Mouse (Mus musculus): ENCODE measurements around the gene Slc17a2. TPM values are rescaled to one million over a fixed set of nuclear protein-coding genes. Genes with fewer than 3 reads are reported as not detected.

Slc17a2 gene
- polyA plus RNA-seq, 1 experiment from 2014 or later: not detected

Other genes with a start within 250 kb of the Slc17a2 start
- 11.1 and 12.8 TPM in 2 replicates for gene Hist1h3e, start 244.6 kb upstream of the Slc17a2 start, polyA plus RNA-seq (2016; fragmentation: Nextera tagmentation; extraction: Ambion mirVana)
- gene Hist1h2ae, start 235.8 kb upstream of the Slc17a2 start, polyA plus RNA-seq (2016; fragmentation: Nextera tagmentation; extraction: Ambion mirVana): 153 and 213 TPM in 2 replicates
- 16.5 and 25.4 TPM in 2 replicates for gene Hist1h2bg, start 235.6 kb upstream of the Slc17a2 start, polyA plus RNA-seq (2016; fragmentation: Nextera tagmentation; extraction: Ambion mirVana)
- 12.5 and 21.2 TPM in 2 replicates for gene Hist1h2bf, start 232.8 kb upstream of the Slc17a2 start, polyA plus RNA-seq (2016; fragmentation: Nextera tagmentation; extraction: Ambion mirVana)
- gene Hist1h2ad, start 232.6 kb upstream of the Slc17a2 start, polyA plus RNA-seq (2016; fragmentation: Nextera tagmentation; extraction: Ambion mirVana): 1.9 and 2.7 TPM in 2 replicates
- gene Hist1h3d, start 231.2 kb upstream of the Slc17a2 start, polyA plus RNA-seq (2016; fragmentation: Nextera tagmentation; extraction: Ambion mirVana): 9.5 and 11.3 TPM in 2 replicates
- gene Hist1h4d, start 225.4 kb upstream of the Slc17a2 start, polyA plus RNA-seq (2016; fragmentation: Nextera tagmentation; extraction: Ambion mirVana): 139 and 158 TPM in 2 replicates
- 2.2 and 3.7 TPM in 2 replicates for gene Hist1h2be, start 185.9 kb upstream of the Slc17a2 start, polyA plus RNA-seq (2016; fragmentation: Nextera tagmentation; extraction: Ambion mirVana)
- 24.6 and 30.8 TPM in 2 replicates for gene Hist1h1e, start 184.4 kb upstream of the Slc17a2 start, polyA plus RNA-seq (2016; fragmentation: Nextera tagmentation; extraction: Ambion mirVana)
- 1.1 and 1.3 TPM in 2 replicates for gene Hist1h2ac, start 123.0 kb upstream of the Slc17a2 start, polyA plus RNA-seq (2016; fragmentation: Nextera tagmentation; extraction: Ambion mirVana)
- 29.3 and 33.7 TPM in 2 replicates for gene Hist1h2bc, start 122.8 kb upstream of the Slc17a2 start, polyA plus RNA-seq (2016; fragmentation: Nextera tagmentation; extraction: Ambion mirVana)
- gene Hist1h1t, start 111.2 kb upstream of the Slc17a2 start, polyA plus RNA-seq (2016; fragmentation: Nextera tagmentation; extraction: Ambion mirVana): not detected in 2 replicates
- 13.4 and 18.4 TPM in 2 replicates for gene Hist1h4c, start 108.5 kb upstream of the Slc17a2 start, polyA plus RNA-seq (2016; fragmentation: Nextera tagmentation; extraction: Ambion mirVana)
- gene Hfe, start 96.1 kb upstream of the Slc17a2 start, polyA plus RNA-seq (2016; fragmentation: Nextera tagmentation; extraction: Ambion mirVana): 3.8 and 4.2 TPM in 2 replicates
- gene Hist1h1c, start 68.2 kb upstream of the Slc17a2 start, polyA plus RNA-seq (2016; fragmentation: Nextera tagmentation; extraction: Ambion mirVana): 20.1 and 21.4 TPM in 2 replicates
- gene Hist1h3c, start 61.4 kb upstream of the Slc17a2 start, polyA plus RNA-seq (2016; fragmentation: Nextera tagmentation; extraction: Ambion mirVana): 20.7 and 22.1 TPM in 2 replicates
- 6.3 and 6.7 TPM in 2 replicates for gene Hist1h2bb, start 60.3 kb upstream of the Slc17a2 start, polyA plus RNA-seq (2016; fragmentation: Nextera tagmentation; extraction: Ambion mirVana)
- 77.8 and 92.9 TPM in 2 replicates for gene Hist1h2ab, start 55.9 kb upstream of the Slc17a2 start, polyA plus RNA-seq (2016; fragmentation: Nextera tagmentation; extraction: Ambion mirVana)
- 17.7 and 30.1 TPM in 2 replicates for gene Hist1h3b, start 54.7 kb upstream of the Slc17a2 start, polyA plus RNA-seq (2016; fragmentation: Nextera tagmentation; extraction: Ambion mirVana)
- gene Hist1h4b, start 50.0 kb upstream of the Slc17a2 start, polyA plus RNA-seq (2016; fragmentation: Nextera tagmentation; extraction: Ambion mirVana): 9.1 and 10.7 TPM in 2 replicates
- 1.2 and 1.4 TPM in 2 replicates for gene Hist1h4a, start 45.8 kb upstream of the Slc17a2 start, polyA plus RNA-seq (2016; fragmentation: Nextera tagmentation; extraction: Ambion mirVana)
- gene Hist1h3a, start 44.6 kb upstream of the Slc17a2 start, polyA plus RNA-seq (2016; fragmentation: Nextera tagmentation; extraction: Ambion mirVana): 11.9 and 12.8 TPM in 2 replicates
- 6.3 and 7.4 TPM in 2 replicates for gene Hist1h1a, start 43.3 kb upstream of the Slc17a2 start, polyA plus RNA-seq (2016; fragmentation: Nextera tagmentation; extraction: Ambion mirVana)
- gene Trim38, start 37.1 kb upstream of the Slc17a2 start, polyA plus RNA-seq (2016; fragmentation: Nextera tagmentation; extraction: Ambion mirVana): 0.16 TPM in 1 of 2 replicates, not detected in the other
- 0.06 TPM in 1 of 2 replicates, not detected in the other for gene Slc17a3, start 32.4 kb downstream of the Slc17a2 start, polyA plus RNA-seq (2016; fragmentation: Nextera tagmentation; extraction: Ambion mirVana)
- not detected in 2 replicates for gene Slc17a1, start 60.8 kb downstream of the Slc17a2 start, polyA plus RNA-seq (2016; fragmentation: Nextera tagmentation; extraction: Ambion mirVana)
- not detected in 2 replicates for gene Slc17a4, start 108.0 kb downstream of the Slc17a2 start, polyA plus RNA-seq (2016; fragmentation: Nextera tagmentation; extraction: Ambion mirVana)
- not detected in 2 replicates for gene Hist1h2ba, start 127.2 kb downstream of the Slc17a2 start, polyA plus RNA-seq (2016; fragmentation: Nextera tagmentation; extraction: Ambion mirVana)
- not detected in 2 replicates for gene Hist1h2aa, start 127.5 kb downstream of the Slc17a2 start, polyA plus RNA-seq (2016; fragmentation: Nextera tagmentation; extraction: Ambion mirVana)
- not detected in 2 replicates for gene Scgn, start 184.2 kb downstream of the Slc17a2 start, polyA plus RNA-seq (2016; fragmentation: Nextera tagmentation; extraction: Ambion mirVana)